Mouse (Mus musculus): ENCODE measurements around the gene Dennd2c.

- TF ChIP-seq POLR2A (IDR thresholded peaks at IDR 0.05; ENCODE audit: extremely low read depth, insufficient read depth, low read length) (no peak), CTCF (IDR thresholded peaks at IDR 0.05; ENCODE audit: low read depth, low read length) (no peak)
These were observed 46.5 kb downstream of the Dennd2c start for GRCm38 (mm10) chr3:103148941-103149340.

Data from liver, adult 2 months (tissue).